Mouse (Mus musculus) right cerebral cortex, postnatal 4 days (tissue): ENCODE measurements around the gene Ppp1r26.

Experiments used
- DNase-seq: peaks from one replicate; pipeline ENCODE4 v3.0.0-alpha.2; 2022

The Ppp1r26 gene

DNA sequence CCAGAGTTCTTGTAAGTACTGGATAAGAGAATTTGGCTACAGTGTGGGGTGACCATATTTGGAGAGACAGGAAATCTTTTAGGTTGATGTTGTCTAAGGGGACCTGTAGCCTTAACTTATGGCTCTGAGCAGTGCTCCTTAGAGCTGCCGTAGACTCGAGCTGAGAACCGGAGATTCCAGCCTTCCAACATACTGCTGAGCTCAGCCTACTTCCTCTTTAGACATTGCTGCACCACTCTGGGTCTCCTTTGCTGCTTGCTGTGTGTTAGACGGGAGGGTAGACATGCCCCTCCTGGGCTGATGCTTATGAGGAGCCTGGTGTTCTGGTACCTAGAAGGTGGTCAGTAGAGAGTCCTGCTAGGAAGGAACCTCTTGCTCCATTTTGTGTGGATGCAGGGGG lies 51.8 kb downstream of the Ppp1r26 start:
- no peak for DNase-seq

- DNase-seq, result no peak
These were observed 56.4 kb downstream of the Ppp1r26 start for GRCm38 (mm10) chr2:28502987-28503386.

- DNase-seq, result no peak
These were observed 58.1 kb downstream of the Ppp1r26 start for GRCm38 (mm10) chr2:28504676-28505075.
